Mouse (Mus musculus): ENCODE data around the gene Hps1.

- TF ChIP-seq CTCF (IDR thresholded peaks at IDR 0.05; ENCODE audit: insufficient read depth, low read length) = peak; percentile 38; the same call in 1 of the 2 replicates
- TF ChIP-seq POLR2A (IDR thresholded peaks at IDR 0.05; ENCODE audit: borderline replicate concordance, extremely low read depth, low read depth, low read length) = no peak
Measured at GRCm38 (mm10) chr19:42777801-42778200, 2.0 kb downstream of the Hps1 start.

Measured in lung, adult 2 months (tissue).